Comparison of ENCODE assay signal across 8 mouse cellular contexts in the genomic region with DNA sequence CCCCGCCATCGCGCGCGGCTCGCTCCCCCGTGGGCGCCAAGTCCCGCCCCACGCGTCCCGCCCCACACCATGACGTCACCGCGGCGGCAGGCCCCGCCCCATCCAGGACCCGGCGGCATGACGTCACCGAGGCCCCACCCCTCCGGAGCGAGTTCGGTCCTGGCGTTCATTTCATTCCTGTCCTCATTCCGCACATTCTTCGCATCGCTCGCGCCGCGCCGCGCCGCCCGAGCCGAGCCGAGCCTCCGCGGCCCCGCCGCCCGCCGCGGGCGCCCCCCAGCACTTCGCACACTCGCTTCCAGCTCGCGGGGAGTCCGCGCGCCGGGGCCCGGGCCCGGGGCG. TPM values are rescaled to one million over a fixed set of nuclear protein-coding genes. Genes with fewer than 3 reads are reported as not detected.
DNase-seq lines count a peak whose midpoint lies in the region; ATAC-seq and TF ChIP-seq lines count a peak whose summit lies in the region.

A gene (plus strand): TSS at position 148 of the 342 bp plus-strand sequence.

- WGBS in hindbrain, embryonic 15.5 days = under 1% methylated on average over 42 of the region's 57 CpGs

- H3K36me3 ChIP-seq in hindbrain, embryonic 15.5 days = no peaks in the 10 kb centered on the region

- no peak for TF ChIP-seq CTCF in gastrocnemius, adult 2 months (IDR thresholded peaks at IDR 0.05)

- peak within 1 kb of the TSS; percentile 96 for H3K27ac ChIP-seq in gastrocnemius, adult 2 months
- H3K27ac ChIP-seq in hindbrain, embryonic 15.5 days (replicated peaks) = peak within 1 kb of the TSS; percentile 87

- peak within 1 kb of the TSS; percentile 64 for H3K9ac ChIP-seq in hindbrain, embryonic 15.5 days

- H3K4me3 ChIP-seq in gastrocnemius, adult 2 months = peak within 1 kb of the TSS; percentile 79
- H3K4me3 ChIP-seq in hindbrain, embryonic 15.5 days = peak within 1 kb of the TSS; percentile 70

- H3K4me1 ChIP-seq in hindbrain, embryonic 15.5 days (replicated peaks) = peaks cover 41% of the 10 kb centered on the region

- no peaks in the 10 kb centered on the region for H3K9me3 ChIP-seq in hindbrain, embryonic 15.5 days

- DNase-seq in adipocyte (ENCODE audit: low spot score) = peak; percentile 81
- DNase-seq in cerebellum, postnatal 25 days = peak; percentile 98 to 99
- peak; percentile 96 for DNase-seq in gastrocnemius, adult 2 months
- DNase-seq in left cerebral cortex, adult 18-20 months (ENCODE audit: low spot score in 2 of 2) = peak; percentile 93 to 95
- peak; percentile 91 for DNase-seq in lung, postnatal 25 days (ENCODE audit: low spot score)
- DNase-seq in right cerebral cortex, adult 2 months (ENCODE audit: low spot score in 2 of 2) = peak; percentile 89 to 93
- DNase-seq in urinary bladder, postnatal 14 days (ENCODE audit: low spot score) = peak; percentile 97

- peak within 1 kb of the TSS; percentile 94 for H3K4me2 ChIP-seq in hindbrain, embryonic 15.5 days

- no peaks in the 10 kb centered on the region for H3K27me3 ChIP-seq in hindbrain, embryonic 15.5 days

- ATAC-seq in hindbrain, embryonic 15.5 days (ENCODE audit: low FRiP score, low read depth) = peak; percentile 86

- intact Hi-C loops in gastrocnemius, adult 2 months (cut with DNase I) = loop anchor here (5.0 kb wide), 3 partner anchors 83 to 277 kb away; no protein-coding TSS in a partner anchor

RNA-seq across cellular contexts. Expression of the gene that starts here (rescaled TPM):
- 100 to 1,000 TPM; 189 to 260 TPM for total RNA-seq in gastrocnemius, adult 2 months (2021)
- polyA plus RNA-seq in hindbrain, embryonic 15.5 days (2015; fragmentation: Nextera tagmentation; extraction: Ambion mirVana) = 15.3 and 15.7 TPM in 2 replicates
- 10 to 100 TPM; 10.7 to 10.8 TPM for total RNA-seq in left cerebral cortex, adult 18-20 months (2021)

Comparison
In these comparisons a context has a peak if more than half of its experiments do, and no peak if none do; other contexts are left out.
1. Peak in every context shown above with its lines: DNase-seq, ATAC-seq, H3K4me3 ChIP-seq and H3K27ac ChIP-seq.
2. RNA of the gene that starts here (total RNA-seq): 189 to 260 TPM in gastrocnemius, adult 2 months; 10.7 to 10.8 TPM in left cerebral cortex, adult 18-20 months; every median in the first group is over 10 times any median in the second.